Mouse (Mus musculus): ENCODE data around the gene Med8. TPM values are rescaled to one million over a fixed set of nuclear protein-coding genes. Genes with fewer than 3 reads are reported as not detected.

Med8 gene
- polyA plus RNA-seq, 1 experiment: 45.5 TPM

GRCm38 (mm10) chr4:118415779-118416178 lies 6.6 kb downstream of the Med8 start:
- DNase-seq (ENCODE audit: low read depth): no peak

- DNase-seq (ENCODE audit: low read depth): no peak
Measured at GRCm38 (mm10) chr4:118416329-118416728, 7.2 kb downstream of the Med8 start.

- DNase-seq (ENCODE audit: low read depth): no peak
Measured at GRCm38 (mm10) chr4:118417112-118417797, 8.1 kb downstream of the Med8 start.

- no peak for DNase-seq (ENCODE audit: low read depth)
Measured at GRCm38 (mm10) chr4:118421384-118421783, 12.2 kb downstream of the Med8 start.

- no peak for DNase-seq (ENCODE audit: low read depth)
Measured at GRCm38 (mm10) chr4:118424541-118425160, 15.5 kb downstream of the Med8 start.

- DNase-seq (ENCODE audit: low read depth): no peak
Measured at GRCm38 (mm10) chr4:118425374-118425773, 16.2 kb downstream of the Med8 start.

GRCm38 (mm10) chr4:118427415-118427767 lies 18.3 kb downstream of the Med8 start:
- DNase-seq (ENCODE audit: low read depth): no peak

GRCm38 (mm10) chr4:118427768-118428451 lies 18.8 kb downstream of the Med8 start, which contains the start of gene Elovl1:
Elovl1 (plus strand) TSS chr4:118428093.
- DNase-seq (ENCODE audit: low read depth): no peak

GRCm38 (mm10) chr4:118428531-118429214 lies 19.5 kb downstream of the Med8 start:
- DNase-seq (ENCODE audit: low read depth): no peak

- no peak for DNase-seq (ENCODE audit: low read depth)
Measured at GRCm38 (mm10) chr4:118429215-118429895, 20.2 kb downstream of the Med8 start.

GRCm38 (mm10) chr4:118432332-118432731 lies 23.2 kb downstream of the Med8 start:
- DNase-seq (ENCODE audit: low read depth): no peak

- no peak for DNase-seq (ENCODE audit: low read depth)
Measured at GRCm38 (mm10) chr4:118436820-118437603, 27.9 kb downstream of the Med8 start, which contains the start of gene Cdc20. Cdc20 (minus strand) TSS chr4:118437352.

GRCm38 (mm10) chr4:118437829-118438253 lies 28.7 kb downstream of the Med8 start:
- DNase-seq (ENCODE audit: low read depth): no peak

- DNase-seq (ENCODE audit: low read depth): no peak
Measured at GRCm38 (mm10) chr4:118445088-118445487, 36.0 kb downstream of the Med8 start.

- no peak for DNase-seq (ENCODE audit: low read depth)
Measured at GRCm38 (mm10) chr4:118445781-118446414, 36.8 kb downstream of the Med8 start.

GRCm38 (mm10) chr4:118446415-118447153 lies 37.4 kb downstream of the Med8 start:
- DNase-seq (ENCODE audit: low read depth): no peak

GRCm38 (mm10) chr4:118457345-118457975 lies 48.3 kb downstream of the Med8 start, which contains the start of gene Mpl:
Mpl (minus strand) TSS chr4:118457513.
- no peak for DNase-seq (ENCODE audit: low read depth)

GRCm38 (mm10) chr4:118464956-118465355 lies 55.8 kb downstream of the Med8 start:
- DNase-seq (ENCODE audit: low read depth): no peak

Measured in gonadal fat pad, adult 2 months (tissue).